Mouse (Mus musculus) cerebellum, adult 18-20 months (tissue): ENCODE measurements at regions not wholly inside any gene's neighbourhood (a gene's known extent, or its start where the extent isn't known, plus 50 kb on each side); places are given as distances from the start of the nearest gene placed in this dataset.

Experiments
- DNase-seq, 2 experiments: peaks; one replicate each; pipeline ENCODE4 v3.0.0; 2021

- DNase-seq = peak in 1 of 2 experiments; percentile 10
Observed at GRCm38 (mm10) chr11:45454234-45454633, 397.6 kb upstream of the Clint1 start.

GRCm38 (mm10) chr11:45454933-45455332 lies 396.9 kb upstream of the Clint1 start:
- DNase-seq = peak; percentile 91 to 94

GRCm38 (mm10) chr11:45456724-45457123 lies 395.1 kb upstream of the Clint1 start:
- DNase-seq = no peak

- DNase-seq = no peak
Observed at GRCm38 (mm10) chr11:45457597-45457996, 394.3 kb upstream of the Clint1 start.

- no peak for DNase-seq
Observed at GRCm38 (mm10) chr11:45460000-45460792, 391.7 kb upstream of the Clint1 start.

GRCm38 (mm10) chr11:45464501-45464900 lies 387.4 kb upstream of the Clint1 start:
- DNase-seq = no peak

GRCm38 (mm10) chr11:45466350-45466749 lies 385.5 kb upstream of the Clint1 start:
- no peak for DNase-seq

GRCm38 (mm10) chr11:45472171-45472570 lies 379.7 kb upstream of the Clint1 start:
- DNase-seq = peak; percentile 89 to 93

GRCm38 (mm10) chr11:45476917-45477316 lies 374.9 kb upstream of the Clint1 start:
- no peak for DNase-seq

GRCm38 (mm10) chr11:45485950-45486349 lies 365.9 kb upstream of the Clint1 start:
- DNase-seq = no peak

- no peak for DNase-seq
Observed at GRCm38 (mm10) chr11:45491021-45491967, 360.6 kb upstream of the Clint1 start.

- no peak for DNase-seq
Observed at GRCm38 (mm10) chr11:45495246-45495645, 356.6 kb upstream of the Clint1 start.

- DNase-seq = no peak
Observed at GRCm38 (mm10) chr11:45508566-45508965, 343.3 kb upstream of the Clint1 start.

GRCm38 (mm10) chr11:45509278-45509677 lies 342.6 kb upstream of the Clint1 start:
- no peak for DNase-seq

GRCm38 (mm10) chr11:45514415-45515271 lies 337.2 kb upstream of the Clint1 start:
- no peak for DNase-seq

GRCm38 (mm10) chr11:45524720-45525119 lies 327.1 kb upstream of the Clint1 start:
- DNase-seq = no peak

- DNase-seq = no peak
Observed at GRCm38 (mm10) chr11:45531044-45531626, 320.7 kb upstream of the Clint1 start.

- DNase-seq = peak; percentile 6 to 16
Observed at GRCm38 (mm10) chr11:45533402-45534056, 318.3 kb upstream of the Clint1 start.

- no peak for DNase-seq
Observed at GRCm38 (mm10) chr11:45535501-45536025, 316.3 kb upstream of the Clint1 start.

GRCm38 (mm10) chr11:45538011-45538410 lies 313.8 kb upstream of the Clint1 start:
- peak; percentile 90 to 92 for DNase-seq

- peak; percentile 80 to 86 for DNase-seq
Observed at GRCm38 (mm10) chr11:45539459-45539858, 312.4 kb upstream of the Clint1 start.
